Mouse (Mus musculus) liver, embryonic 11.5 days (tissue): ENCODE data around the gene Fastkd1. TPM values are rescaled to one million over a fixed set of nuclear protein-coding genes. Genes with fewer than 3 reads are reported as not detected.
"Not testable (repeated sequence)": the region's sequence is repeated elsewhere in the genome, so short reads cannot be mapped to it uniquely, and the experiment has no call there.

Experiments used
- ATAC-seq: fragments of 200-750 bp; cut with Nextera tagmentation; replicated peaks from 2 replicates; pipeline ENCODE4 v1.8.0; 2017; ENCODE audit warnings: moderate number of reproducible peaks, mild to moderate bottlenecking, moderate TSS enrichment, moderate library complexity; ENCODE audit not compliant: low FRiP score
- DNase-seq: peaks from one replicate; pipeline ENCODE4 v3.0.0-alpha.2; 2017; ENCODE audit warnings: low spot score
- H3K27ac ChIP-seq: fragments of 300-500 bp; sonication (generic); 2 replicates; pipeline ENCODE4 v1.5.1; 2014; ENCODE audit warnings: mild to moderate bottlenecking, low read depth, low read length, control low read depth
- H3K27me3 ChIP-seq: fragments of 300-500 bp; sonication (generic); replicated peaks from 2 replicates; pipeline ENCODE4 v1.6.1; 2014; ENCODE audit warnings: low read length, mixed read lengths; ENCODE audit not compliant: control insufficient read depth, insufficient read depth
- H3K36me3 ChIP-seq: fragments of 300-500 bp; sonication (generic); 2 replicates; pipeline ENCODE4 v1.6.1; 2014; ENCODE audit warnings: mild to moderate bottlenecking, low read length, moderate library complexity, mixed read lengths; ENCODE audit not compliant: control insufficient read depth, insufficient read depth
- H3K4me1 ChIP-seq: fragments of 300-500 bp; sonication (generic); replicated peaks from 2 replicates; pipeline ENCODE4 v1.6.1; 2014; ENCODE audit warnings: low read length, mixed read lengths; ENCODE audit not compliant: control insufficient read depth, insufficient read depth
- H3K4me2 ChIP-seq: fragments of 300-500 bp; sonication (generic); 2 replicates; pipeline ENCODE4 v1.6.1; 2014; ENCODE audit warnings: mild to moderate bottlenecking, control low read depth, moderate library complexity
- H3K4me3 ChIP-seq: fragments of 300-500 bp; sonication (generic); 2 replicates; pipeline ENCODE4 v1.5.1; 2014; ENCODE audit warnings: low read depth, low read length, control low read depth
- H3K9ac ChIP-seq: fragments of 300-500 bp; sonication (generic); 2 replicates; pipeline ENCODE4 v1.6.1; 2014; ENCODE audit warnings: low read depth, low read length, control low read depth
- H3K9me3 ChIP-seq: fragments of 300-500 bp; sonication (generic); 2 replicates; pipeline ENCODE4 v1.6.1; 2016; ENCODE audit warnings: low read length, inconsistent platforms, mixed read lengths; ENCODE audit not compliant: control insufficient read depth
- WGBS: fragments of 180-500 bp; shearing (Covaris S2); extraction: QIAGEN DNeasy Blood & Tissue Kit; methylation state at CpG from one replicate; pipeline ENCODE4 v1.1.7; 2014; 5-methylcytosine and 5-hydroxymethylcytosine counted together
- polyA plus RNA-seq: library from polyadenylated mRNA; unstranded; fragments of >200 nt; fragmentation: Nextera tagmentation; extraction: Ambion mirVana; gene quantifications from 2 replicates; pipeline ENCODE4 v1.2.1, GENCODE M21; 2014

Fastkd1 gene
- polyA plus RNA-seq, 1 experiment from 2014 or later: 17.0 TPM

DNA sequence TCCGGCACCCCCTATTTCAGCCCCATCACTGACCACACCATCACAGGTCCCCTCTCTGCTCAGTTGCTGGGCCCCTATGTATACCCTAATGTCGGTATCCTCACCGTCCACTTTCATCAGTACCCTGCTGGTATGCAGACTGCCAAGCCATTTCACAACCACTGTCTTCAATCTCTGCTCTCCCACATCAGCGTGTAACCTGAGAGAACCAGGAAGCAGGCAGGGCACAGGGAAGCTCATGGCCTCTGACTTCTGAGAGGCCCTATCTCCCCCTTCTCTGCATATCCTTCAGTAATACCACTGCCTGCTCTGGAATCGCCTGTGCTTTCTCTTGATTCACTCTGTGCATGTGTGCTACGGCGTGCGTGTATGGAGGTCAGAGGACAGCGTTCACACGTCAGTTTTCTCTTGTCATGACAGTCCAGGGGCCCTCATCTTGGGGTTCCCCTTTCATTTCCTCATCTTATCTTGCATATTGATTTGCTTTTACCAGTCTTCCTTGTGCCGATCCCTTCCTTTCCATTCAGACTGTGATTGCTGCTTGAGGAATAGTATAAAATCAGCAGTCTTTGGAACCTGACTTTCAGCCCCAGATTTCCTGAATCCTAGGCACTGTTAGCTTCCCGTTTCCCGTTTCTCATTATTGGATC is 49.4 kb downstream of the Fastkd1 start:
- no peak overlapping the region for H3K27ac ChIP-seq
- H3K4me1 ChIP-seq: no peaks in the 10 kb centered on the region
- H3K4me3 ChIP-seq: no peak overlapping the region
- no peaks in the 10 kb centered on the region for H3K9me3 ChIP-seq
- H3K36me3 ChIP-seq: no peaks in the 10 kb centered on the region
- no peaks in the 10 kb centered on the region for H3K27me3 ChIP-seq
- no peak overlapping the region for H3K4me2 ChIP-seq
- DNase-seq (no peak), ATAC-seq (no peak)
- WGBS: 72% methylated on average over 13 of the region's 13 CpGs
- H3K9ac ChIP-seq: no peak overlapping the region

DNA sequence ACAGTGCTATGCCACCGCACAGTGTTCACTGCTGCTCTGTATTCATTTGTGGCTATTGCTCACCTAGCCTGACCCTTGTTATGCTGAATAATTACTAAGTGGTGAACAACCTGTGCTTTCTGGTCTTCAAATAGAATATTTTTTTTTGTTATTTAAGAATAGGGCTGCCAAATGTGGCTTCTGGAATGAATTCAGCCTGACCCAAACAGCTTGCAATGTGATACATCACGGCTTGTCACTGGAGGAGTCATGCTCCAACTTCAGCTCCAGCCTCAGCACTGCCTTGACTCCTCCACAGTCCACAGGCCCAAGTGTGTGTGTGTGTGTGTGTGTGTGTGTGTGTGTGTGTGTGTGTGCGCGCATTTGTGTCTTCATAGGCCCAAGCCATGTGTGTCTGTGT is 54.0 kb downstream of the Fastkd1 start:
- 0 out of 2 replicates have a peak, but pooled peaks cover 2% of the 10 kb centered on the region for H3K36me3 ChIP-seq
- 92% methylated on average over 4 of the region's 4 CpGs for WGBS
- H3K4me1 ChIP-seq: no peaks in the 10 kb centered on the region
- H3K9ac ChIP-seq: no peak overlapping the region
- ATAC-seq (no peak), DNase-seq (no peak)
- H3K27me3 ChIP-seq: no peaks in the 10 kb centered on the region
- no peak overlapping the region for H3K4me2 ChIP-seq
- no peaks in the 10 kb centered on the region for H3K9me3 ChIP-seq
- H3K4me3 ChIP-seq: no peak overlapping the region
- H3K27ac ChIP-seq: no peak overlapping the region

DNA sequence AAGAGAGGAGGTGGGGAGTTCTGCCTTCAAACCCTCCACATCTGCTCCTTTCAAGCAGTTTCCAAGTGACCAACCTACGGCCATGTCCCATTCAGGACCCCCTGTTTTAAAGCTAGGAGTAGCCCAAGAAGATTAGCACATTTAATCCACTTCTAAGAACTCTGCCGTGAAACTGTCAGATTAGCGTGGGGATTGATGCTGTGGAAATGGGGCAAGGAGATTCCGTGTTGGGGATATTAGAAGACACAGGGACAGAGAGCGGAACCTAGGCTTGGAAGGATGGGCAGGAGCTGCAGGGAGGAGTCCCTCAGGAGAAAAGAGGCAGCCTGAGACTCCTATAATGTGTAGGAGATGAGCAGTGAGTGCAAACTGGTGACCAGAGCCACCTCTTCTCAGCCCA is 63.6 kb downstream of the Fastkd1 start:
- H3K27me3 ChIP-seq: no peaks in the 10 kb centered on the region
- DNase-seq (no peak), ATAC-seq (no peak)
- H3K4me3 ChIP-seq: no peak overlapping the region
- H3K9ac ChIP-seq: no peak overlapping the region
- H3K4me2 ChIP-seq: no peak overlapping the region
- no peak overlapping the region for H3K27ac ChIP-seq
- H3K36me3 ChIP-seq: no peaks in the 10 kb centered on the region
- WGBS: 90% methylated on average over 5 of the region's 5 CpGs
- H3K4me1 ChIP-seq: no peaks in the 10 kb centered on the region
- no peaks in the 10 kb centered on the region for H3K9me3 ChIP-seq

DNA sequence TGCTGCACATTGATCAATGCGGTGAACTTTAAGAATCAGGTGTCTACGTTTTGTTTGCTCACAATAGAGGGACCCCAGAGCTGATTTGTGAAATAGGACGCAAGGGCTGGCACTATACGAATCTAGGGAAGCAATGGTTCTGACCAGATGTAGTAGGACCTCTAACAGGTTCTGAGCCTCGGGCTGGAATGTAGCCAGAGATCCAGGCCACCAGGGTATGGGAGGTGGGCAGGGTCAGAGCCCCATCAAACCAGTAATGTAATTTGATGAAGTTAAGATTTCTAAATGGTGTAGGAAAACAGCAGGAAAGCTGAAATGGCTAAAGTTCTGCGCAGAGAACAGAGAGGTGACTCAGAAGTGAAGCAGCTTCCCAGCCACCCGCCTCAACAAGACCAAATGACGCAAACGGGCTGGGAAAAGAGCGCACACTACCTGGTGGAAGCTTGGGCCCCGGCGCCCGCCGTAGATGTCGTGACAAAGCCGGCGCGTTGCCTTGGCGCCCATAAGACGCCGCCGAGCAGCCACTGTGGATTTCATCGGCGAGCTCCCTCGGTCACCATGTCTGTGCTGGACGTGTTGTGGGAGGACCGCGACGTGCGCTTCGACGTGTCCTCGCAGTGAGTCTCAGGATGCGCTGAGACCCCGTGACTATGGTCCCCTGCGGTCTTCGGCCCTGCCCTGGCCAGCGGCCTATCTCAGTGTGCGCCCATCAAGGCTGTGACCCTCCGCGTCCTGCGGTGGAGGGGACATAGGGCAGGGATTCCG is 66.4 kb downstream of the Fastkd1 start, which contains the start of gene Bbs5:
Gene Bbs5, plus strand, starts transcription at position 446 of the 765 bp plus-strand sequence.
- Histone ChIP-seq H3K27me3 (no peaks in the 10 kb centered on the region), H3K4me3 (peak within 1 kb of the TSS; percentile 73), H3K4me1 (no peaks in the 10 kb centered on the region), H3K4me2 (peak within 1 kb of the TSS; percentile 83), H3K9ac (peak within 1 kb of the TSS; percentile 63), H3K9me3 (no peaks in the 10 kb centered on the region), H3K27ac (no peak within 1 kb of the TSS), H3K36me3 (no peaks in the 10 kb centered on the region)
- ATAC-seq (peak; percentile 91), DNase-seq (peak; percentile 82)
- WGBS: 4% methylated on average over 43 of the region's 43 CpGs

DNA sequence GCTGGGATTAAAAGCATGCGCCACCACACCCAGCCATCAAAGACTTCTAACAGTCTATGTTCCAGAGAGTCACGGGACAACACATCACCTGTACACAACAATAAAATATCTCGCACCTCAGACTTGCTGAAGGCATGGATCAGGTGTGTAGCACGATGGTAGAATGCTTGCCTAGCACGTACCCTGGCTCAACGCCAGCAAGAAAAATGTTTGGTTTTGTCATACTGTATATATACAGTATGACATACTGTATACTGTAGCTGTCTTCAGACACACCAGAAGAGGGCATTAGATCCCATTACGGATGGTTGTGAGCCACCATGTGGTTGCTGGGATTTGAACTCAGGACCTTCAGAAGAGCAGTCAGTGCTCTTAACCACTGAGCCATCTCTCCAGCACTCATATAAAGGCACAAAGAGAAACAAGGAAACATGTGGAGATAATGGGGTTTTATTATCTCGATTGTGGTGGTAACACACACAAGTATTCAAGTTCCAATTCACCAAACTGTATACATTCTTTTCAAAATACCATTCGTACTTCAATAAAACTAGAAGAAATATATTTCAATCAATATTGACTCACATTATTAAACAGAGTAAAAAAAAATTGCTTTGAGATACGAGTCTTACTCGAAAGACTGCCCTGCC is 68.2 kb downstream of the Fastkd1 start:
- Histone ChIP-seq H3K27me3 (no peaks in the 10 kb centered on the region), H3K36me3 (no peaks in the 10 kb centered on the region), H3K4me2 (no peak overlapping the region), H3K4me3 (no peak overlapping the region), H3K27ac (no peak overlapping the region), H3K4me1 (no peaks in the 10 kb centered on the region), H3K9me3 (no peaks in the 10 kb centered on the region), H3K9ac (no peak overlapping the region)
- no peak for ATAC-seq
- DNase-seq: no peak
- 87% methylated on average over 11 of the region's 11 CpGs for WGBS

DNA sequence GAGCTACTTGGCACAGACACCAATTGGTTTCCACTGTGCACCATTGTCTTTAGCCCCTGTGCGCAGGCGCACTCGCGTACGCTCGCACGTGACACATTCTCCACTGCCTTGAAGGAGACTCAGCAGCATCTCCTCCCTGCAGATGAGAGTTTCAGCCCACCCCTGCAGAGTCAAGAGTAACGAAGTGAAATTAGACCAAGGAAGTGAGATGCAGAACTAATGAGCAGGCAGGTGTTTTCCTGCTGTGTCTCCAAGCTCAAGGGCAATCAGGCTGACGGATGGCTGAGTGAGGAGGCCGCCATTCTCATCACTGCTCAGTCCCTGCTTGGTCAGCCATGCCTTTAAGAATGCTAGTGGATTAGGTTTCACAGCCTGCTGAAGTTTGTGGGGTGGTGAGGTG is 73.2 kb downstream of the Fastkd1 start:
- Histone ChIP-seq H3K9me3 (no peaks in the 10 kb centered on the region), H3K4me1 (no peaks in the 10 kb centered on the region), H3K27ac (no peak overlapping the region), H3K36me3 (no peaks in the 10 kb centered on the region), H3K4me3 (no peak overlapping the region), H3K27me3 (no peaks in the 10 kb centered on the region), H3K9ac (no peak overlapping the region), H3K4me2 (no peak overlapping the region)
- ATAC-seq: no peak
- WGBS: 57% methylated on average over 10 of the region's 10 CpGs
- DNase-seq: no peak

DNA sequence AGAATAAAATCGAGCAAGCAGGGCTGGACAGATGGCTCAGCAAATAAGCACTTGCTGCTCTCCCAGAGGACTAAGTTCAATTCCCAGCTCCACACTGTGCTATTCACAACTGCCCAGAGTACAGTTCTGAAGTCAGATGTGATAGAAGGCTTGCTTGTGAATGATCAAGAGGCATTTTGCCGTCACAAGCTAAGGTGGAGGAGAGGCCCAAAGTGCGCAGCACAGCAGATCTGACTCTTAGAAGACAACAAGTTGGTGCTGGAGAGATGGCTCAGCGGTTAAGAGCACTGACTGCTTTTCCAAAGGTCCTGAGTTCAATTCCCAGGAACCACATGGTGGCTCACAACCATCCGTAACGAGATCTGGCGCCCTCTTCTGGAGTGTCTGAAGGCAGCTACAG is 75.3 kb downstream of the Fastkd1 start:
- not testable (repeated sequence) for H3K4me3 ChIP-seq, H3K4me1 ChIP-seq, DNase-seq, ATAC-seq, H3K27ac ChIP-seq, H3K4me2 ChIP-seq, H3K36me3 ChIP-seq, H3K9ac ChIP-seq, H3K9me3 ChIP-seq, H3K27me3 ChIP-seq
- 70% methylated on average over 7 of the region's 7 CpGs for WGBS
